Mouse (Mus musculus): ENCODE data around the gene Sar1a.

Sar1a gene

DNA sequence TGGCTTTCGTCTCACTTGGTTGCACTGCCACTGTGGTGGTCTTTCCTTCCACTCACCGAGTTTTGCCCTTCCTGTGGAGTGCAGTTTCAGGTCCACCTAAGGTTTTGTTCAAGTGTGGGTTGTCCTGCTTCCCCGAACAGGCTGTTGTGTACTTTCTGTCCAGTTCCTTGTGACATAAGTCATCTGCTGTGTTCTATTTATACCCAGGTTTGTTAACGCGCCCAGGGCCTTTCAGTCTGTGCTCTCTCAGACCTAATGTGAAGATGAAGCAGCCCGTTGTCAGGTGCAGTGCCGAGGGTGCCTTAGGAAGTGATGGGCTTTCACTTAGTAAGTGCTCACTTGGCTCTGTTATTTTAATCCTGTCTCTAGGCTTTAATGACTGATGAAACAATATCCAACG lies 9.3 kb downstream of the Sar1a start:
- DNase-seq, result no peak

DNA sequence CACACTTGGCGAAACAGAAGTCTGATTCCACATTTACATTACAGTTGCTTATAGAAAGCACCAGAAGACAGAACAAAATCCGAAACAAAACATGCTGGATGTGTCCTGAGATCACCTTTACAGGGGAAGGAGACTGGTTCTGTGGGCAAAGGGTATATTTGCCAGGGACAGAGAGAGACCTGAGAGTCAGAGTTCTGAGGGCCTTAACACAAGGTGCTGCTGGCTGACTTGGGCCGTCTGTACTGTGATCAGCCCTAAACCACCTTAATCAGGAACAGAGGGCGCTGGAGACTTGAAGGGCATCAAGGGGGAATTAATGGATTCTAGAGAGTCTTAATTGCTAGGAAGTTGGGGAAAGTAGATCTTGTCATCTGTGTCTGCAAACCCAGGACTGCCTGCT lies 13.5 kb downstream of the Sar1a start:
- DNase-seq, result no peak

DNA sequence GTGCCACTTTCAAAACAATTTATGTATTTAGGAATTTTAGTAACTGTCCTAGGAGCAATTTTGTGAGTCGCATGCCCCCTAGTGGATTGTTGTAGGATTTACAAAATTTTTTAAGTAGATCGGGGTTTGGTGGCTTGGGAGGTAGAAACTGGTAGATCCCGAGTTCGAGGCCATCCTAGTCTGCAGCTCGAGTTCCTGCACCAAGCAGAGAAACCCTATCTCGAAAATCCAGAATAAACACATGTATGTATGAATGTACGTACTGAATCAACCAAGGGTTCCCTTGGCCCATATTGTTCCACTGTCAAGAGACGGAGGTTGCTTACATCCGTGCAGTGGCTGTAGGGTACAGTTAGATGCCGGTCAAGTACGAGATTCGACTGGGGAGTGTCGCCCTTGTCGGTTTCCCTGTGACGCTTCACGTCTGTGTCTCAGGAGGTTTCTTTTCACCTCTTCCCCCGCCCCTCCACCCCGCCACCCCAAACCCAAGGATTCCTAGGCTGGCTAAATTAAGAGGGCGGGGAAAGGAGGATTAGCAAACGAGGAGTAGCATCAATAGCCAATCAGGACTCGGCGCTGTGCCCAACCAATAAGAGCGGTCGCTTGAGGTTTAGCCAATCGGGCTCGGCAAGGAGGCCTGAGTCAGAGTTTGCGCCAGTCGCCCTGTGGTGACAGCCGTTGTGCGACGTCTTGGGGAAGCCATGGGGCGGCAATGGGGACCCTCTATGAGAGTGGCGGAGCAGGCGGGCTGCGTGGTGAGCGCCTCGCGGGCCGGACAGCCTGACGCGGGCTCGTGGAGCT lies 15.0 kb downstream of the Sar1a start, which contains the start of gene Tysnd1:
Tysnd1 (plus strand) TSS at position 645 of the 801 bp plus-strand sequence.
- peak; percentile 94 for DNase-seq

DNA sequence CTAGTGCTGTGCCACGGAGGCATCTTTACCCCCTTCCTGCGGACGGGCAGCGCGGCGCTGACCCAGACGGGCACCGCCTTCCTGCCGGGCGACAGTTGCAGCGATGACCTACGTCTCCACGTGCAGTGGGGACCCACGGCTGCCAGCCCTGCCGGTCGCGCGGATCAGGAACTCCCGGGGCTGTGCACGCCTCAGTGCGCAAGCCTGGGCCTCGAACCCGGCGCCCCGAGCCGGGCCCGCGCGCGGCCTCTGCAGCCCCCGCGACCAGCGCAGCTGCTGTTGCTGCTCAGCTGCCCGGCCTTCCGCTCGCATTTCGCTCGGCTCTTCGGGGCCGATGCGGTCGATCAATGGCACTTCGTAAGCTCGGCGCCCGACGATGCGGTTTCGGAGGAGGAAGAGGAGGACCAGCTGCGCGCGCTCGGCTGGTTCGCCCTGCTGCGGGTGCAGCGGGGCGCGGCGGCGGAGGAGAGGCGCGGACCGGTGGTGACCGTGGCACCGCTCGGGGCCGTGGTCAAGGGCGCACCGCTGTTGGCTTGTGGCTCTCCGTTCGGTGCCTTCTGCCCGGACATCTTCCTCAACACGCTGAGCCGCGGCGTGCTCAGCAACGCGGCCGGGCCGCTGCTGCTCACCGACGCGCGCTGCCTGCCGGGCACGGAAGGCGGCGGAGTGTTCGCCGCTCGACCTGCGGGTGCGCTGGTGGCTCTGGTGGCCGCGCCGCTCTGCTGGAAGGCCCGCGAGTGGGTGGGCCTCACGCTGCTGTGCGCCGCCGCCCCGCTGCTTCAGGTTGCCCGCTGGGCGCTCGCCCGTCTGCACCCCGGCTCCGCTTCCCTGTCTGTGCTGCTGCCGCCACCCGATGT lies 15.8 kb downstream of the Sar1a start:
- DNase-seq, result peak; percentile 58

DNA sequence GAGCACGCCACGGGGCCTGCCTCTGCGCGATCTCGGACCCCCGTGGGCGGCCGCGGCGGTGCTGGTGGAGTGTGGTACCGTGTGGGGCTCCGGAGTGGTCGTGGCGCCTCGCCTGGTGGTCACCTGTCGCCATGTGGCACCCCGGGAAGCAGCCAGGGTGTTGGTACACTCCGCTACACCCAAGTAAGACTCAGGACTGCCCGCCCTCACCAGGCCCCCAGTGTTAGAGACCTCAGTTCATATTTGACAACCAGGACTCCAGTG lies 16.4 kb downstream of the Sar1a start:
- DNase-seq, result peak; percentile 46

DNA sequence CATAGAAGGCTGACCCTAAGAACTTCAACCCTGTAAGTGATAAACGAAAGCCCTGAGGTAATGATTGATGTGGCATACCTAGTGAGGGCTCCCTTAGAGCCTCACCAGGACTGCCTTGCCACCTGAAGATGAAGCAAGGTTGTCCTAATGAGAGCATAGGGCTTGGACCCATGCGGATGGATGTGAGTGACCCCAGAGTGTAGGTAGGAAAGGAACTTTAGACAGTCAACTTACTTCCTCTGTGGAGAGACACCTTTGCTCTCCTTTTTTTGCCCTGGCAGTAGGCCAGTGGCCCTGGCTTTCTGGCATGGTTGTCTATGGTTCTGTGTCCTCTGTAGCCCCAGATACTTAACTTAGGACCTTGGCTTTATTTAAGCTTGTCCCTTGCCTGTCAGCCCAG lies 16.9 kb downstream of the Sar1a start:
- DNase-seq, result no peak

DNA sequence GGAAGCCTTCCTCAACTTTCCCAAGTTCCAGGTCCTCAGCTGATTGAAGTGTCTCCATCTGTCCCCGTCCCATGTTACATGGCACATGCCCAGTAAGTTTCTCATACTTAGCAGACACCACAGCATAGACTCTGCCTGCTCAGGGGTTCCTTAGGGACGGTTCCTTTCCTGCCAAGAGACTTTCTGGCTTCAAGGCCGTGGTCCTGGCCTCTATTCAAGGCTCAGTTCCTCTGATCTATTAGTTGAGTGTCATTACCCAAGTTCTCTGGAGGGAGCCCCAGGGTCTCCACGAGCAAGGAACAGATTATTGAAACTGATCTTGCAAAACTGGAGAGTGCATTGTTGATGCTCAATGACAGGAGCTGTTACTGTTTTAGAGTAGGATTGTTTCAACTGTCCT lies 24.6 kb downstream of the Sar1a start:
- no peak for DNase-seq

DNA sequence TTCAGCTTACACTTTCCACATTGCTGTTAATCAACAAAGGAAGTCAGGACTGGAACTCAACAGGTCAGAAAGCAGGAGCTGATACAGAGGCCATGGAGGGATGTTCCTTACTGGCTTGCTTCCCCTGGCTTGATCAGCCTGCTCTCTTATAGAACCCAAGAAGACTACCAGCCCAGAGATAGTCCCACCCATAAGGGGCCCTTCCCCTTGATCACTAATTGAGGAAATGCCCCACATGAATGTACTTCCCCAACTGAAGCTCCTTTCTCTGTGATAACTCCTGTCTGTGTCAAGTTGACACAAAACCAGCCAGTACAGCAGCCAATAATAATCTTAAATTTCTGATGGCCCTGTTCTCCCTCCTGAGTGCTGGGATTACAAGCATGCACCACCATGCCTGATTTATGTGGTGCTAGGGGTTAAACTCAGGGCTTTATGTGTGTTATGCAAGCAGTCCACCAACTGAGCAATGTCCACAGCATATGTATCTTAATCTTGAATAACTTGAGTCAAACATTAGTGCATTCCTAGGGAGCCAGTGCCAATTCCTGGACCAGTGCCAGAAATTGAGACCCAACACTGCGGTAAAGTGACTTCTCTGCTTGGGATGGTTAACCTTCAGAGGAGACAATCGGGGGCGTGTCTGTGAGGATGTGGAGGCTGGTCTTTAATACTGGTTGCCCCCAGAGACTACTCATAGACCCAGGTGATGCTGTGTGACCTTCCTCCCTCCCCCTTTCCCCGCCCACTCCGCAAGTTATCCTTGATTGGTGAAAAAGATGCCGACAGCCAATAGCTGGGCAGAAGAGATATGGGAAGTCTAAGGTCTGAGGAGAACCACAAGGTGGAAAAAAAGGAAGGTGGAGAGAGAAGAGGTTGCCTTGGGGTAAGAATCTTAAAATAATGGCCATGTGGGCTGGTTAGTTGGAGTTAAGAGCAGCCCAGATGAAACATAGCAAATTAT lies 26.6 kb downstream of the Sar1a start:
- no peak for DNase-seq

DNA sequence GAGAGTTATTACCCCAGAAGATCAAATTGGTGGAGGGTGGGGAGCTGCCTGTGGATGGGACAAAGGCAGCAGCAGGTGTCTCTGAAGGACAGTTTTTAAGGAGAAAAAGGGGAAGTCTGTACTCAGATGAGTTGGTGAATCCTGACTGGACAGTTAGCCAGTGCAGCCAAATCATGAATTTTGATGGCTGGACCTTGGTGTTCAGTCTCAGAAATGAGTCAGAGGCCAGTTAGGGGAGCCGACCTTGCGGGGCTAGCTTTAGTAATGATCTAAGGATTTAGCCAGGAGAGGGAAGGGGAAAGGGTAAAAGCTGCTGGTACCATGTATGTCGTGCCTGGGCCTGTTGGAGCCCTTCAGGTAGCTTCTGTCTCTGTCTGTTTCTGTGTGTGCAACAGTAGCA lies 33.5 kb downstream of the Sar1a start:
- DNase-seq, result no peak

DNA sequence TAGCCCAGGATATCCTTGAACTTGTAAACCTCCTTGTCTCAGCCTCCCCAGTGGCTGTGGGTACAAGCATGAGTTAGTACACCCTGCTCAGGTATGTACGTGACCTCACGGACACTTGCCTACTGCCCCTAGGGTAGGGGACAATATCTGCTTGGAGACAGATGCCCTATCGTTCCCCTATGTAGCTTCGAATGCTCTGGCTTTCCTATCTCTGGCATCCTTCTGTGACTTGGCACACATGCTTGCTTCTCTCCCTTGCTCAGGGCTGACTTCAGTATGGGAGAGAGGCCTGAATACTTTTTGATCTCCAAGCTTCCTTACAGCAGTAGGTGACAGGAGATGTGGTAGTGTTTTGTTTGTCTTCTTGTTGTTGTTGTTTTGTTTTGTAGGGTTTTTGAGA lies 34.0 kb downstream of the Sar1a start:
- no peak for DNase-seq

DNA sequence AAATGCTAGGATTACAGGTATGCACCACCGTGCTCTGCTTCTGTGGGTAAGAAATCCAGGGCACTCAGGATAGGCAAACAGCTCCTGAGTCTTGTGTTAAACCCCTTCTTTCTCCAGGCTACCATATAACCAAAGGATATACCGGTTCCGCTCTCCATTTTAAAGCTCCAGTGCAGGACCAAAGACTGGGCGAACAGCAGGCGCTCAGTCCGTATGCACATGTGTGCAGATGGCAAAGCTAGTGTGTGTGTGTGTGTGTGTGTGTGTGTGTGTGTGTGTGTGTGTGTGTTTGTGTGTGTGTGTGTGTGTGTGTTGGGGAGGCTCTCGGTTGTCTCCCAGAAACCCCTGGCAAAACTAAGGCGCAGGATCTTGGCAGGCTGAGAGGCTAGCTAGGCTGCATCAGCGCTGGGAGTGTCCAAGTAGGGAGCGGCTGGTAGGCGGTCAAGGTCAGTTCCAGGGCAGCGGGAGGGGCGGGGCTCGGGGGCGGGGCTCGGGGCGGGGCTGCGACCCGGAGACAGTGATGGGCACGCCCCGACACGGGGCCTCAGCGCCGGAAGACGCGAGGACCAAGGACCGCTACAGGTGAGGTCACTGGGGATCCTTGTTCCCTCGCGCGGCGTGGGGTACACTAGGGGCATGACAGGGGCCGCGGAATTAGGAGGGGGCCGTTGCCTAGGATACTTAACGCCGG lies 34.8 kb downstream of the Sar1a start, which contains the start of gene Aifm2:
Aifm2 (plus strand) TSS at position 493 of the 691 bp plus-strand sequence.
- DNase-seq, result peak; percentile 27

DNA sequence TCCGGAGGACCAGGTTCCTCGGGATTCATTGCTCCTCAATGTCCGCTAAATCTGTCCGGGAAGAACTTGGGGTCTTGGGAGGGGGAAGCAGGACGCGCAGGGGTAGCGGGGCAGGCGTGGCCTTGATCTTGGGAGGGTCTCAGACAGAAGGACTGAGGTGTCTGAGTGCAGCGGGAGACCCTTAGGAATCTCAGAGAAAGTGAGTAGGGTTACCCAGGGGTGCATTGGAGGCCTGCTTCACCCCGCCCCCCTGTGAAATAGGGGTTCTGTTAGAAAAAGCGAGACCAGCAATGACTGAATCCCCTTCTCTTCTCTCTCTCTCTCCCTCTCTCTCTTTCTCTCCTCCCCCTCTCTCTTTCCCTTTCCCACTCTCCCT lies 35.4 kb downstream of the Sar1a start:
- DNase-seq, result no peak

DNA sequence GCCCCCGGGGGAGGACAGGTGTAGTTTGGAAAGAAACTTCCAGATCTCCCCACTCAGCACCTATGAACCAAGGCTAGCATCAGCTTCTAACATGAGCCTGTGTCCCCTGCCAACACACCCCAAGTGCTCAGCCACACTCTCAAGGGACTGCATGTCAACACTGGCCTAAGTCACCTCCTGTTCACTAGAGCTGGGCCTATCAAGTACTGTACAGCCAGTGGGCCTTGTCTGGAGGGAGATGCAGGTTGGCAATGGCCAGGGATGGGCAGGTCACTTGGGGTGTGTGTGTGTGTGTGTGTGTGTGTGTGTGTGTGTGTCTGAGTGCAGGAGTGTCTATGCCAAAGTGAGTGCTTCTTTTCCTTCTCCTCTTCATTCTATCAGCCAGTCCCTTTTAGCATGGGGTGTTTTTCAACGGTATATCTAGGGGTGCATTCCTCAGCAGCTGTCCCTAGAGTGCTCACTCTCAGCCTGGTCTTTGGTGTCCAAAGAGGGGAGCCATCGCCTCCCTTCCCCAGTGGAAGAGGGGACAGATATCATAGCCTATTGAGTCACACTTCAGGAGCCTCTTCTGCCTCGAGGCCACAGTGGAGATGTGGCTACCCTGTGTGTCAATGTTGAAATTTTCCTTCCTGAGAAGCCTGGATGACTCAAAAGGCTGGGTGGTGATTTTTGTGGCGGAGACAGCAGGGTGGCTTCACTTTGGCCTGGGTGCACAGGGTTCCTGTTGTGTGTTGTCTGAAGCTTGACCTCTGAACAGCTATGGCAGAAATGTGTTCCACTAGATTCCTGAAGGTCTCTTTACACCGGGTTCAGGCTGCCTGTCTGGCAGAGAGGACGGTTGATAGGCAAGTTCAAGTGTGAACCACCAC lies 36.1 kb downstream of the Sar1a start:
- DNase-seq, result no peak

DNA sequence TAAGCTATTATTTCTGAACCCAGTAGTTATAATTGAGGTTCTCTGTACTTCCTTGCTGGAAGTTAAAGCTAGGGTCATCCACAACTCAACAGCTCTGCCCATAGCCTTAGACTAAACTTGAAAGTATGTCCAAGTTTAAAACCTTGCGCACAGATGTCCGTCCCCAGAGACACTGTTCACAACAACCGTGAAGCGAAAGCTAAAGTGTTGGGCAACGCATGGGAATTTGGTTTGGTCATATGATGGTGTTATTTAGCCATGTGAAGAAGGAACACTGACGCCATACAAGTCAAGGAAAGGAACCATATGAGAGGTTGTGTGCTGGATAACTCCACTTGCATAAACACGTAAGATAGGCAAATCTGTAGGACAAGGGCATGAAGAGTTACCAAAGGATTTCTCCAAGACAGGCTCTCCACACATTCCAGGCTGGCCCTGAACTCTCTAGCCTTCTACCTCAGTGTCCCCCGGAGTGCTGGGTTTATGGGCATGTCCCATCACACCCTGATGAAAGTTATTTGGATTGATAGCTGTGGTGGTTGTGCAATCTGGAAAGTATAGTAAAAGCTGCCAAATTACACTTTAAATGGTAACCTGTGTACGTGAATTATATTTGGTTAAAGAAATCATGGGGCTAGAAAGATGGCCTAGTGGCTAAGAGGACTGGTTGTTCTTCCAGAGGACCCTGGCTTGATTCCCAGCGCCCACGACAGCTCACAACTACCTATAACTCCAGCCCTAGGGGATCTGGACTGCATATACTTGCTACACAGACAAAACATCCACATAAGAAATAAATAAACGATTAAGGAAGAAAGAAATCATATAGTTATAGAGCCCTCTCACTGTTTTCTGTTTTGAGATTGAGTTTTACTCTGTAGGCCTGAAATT lies 37.6 kb downstream of the Sar1a start:
- no peak for DNase-seq

DNA sequence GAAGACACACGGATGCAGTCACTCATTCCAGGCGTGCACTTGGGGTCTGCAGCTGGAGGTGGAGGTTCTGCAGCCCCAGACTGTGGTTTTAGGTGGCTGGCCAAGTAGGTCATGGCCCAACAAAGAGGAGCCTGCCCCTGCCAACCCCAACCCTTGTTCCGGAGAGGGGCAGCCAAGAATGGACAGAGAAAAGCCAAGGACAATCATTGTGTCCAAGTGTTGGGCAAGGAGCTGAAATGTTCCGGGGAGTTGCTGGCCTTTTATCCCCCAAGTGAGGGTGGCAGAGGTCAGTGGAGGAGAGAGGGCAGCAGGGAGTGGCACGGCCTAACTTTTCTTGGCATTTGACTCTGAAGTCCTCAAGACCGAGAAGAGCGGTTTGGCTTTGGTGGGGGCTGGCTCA lies 40.2 kb downstream of the Sar1a start:
- DNase-seq, result no peak

DNA sequence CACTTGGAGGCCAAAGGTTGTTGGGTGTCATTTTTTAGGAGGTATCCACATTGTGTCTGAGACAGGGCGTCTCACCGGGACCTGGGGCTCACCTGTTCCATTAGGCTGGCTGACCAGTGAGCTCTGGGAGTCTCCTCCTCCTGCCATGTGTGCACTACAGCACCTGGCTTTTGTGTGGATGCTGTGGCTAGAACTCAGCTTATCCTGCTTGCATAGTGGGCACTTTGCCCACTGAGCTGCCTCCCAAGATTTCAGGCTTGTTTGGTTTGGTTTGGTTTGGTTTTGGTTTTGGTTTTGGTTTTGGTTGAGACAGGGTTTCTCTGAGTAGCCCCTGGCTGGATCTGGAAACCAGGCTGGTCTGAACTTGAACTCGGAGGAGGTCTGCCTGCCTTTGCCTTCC lies 42.1 kb downstream of the Sar1a start:
- no peak for DNase-seq

DNA sequence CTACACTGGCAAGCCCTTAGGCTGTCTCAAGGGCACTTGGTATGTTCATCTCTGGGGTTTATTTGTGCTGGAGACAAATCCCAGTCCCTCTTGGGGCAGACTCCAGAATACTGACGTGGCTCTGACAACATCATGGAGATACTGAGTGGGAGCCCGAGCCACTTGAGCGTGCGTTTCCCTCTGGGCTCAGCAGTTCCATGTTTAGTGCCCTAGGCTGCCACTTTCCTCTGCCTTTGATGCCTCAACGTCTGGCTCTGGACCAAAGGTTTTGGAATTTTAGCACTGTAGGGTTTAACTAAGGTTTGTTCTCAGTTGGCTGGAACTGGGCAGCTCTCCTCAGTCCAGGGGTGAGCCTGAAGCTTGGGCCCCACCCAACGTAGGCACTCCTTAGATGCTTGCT lies 43.2 kb downstream of the Sar1a start:
- no peak for DNase-seq

DNA sequence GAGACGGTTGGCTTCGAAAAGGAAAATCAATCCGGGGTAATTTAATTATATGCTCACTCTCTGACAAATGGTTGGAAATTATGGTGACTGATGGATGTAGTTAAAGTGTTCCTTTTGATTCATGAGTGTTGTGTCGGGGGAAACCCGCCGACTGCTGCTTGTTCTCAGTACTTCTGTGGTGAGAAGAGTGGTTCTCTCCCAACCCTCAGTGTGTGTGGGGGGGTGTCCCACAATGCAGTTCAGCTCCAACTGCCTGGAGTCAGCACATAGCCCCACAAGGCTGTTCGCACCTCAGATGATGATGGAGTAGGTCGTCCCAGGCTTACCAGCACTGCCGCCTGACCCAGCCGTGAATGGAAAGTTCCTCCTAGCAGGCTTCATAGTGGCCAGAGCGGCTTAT lies 49.1 kb downstream of the Sar1a start:
- DNase-seq, result no peak

DNA sequence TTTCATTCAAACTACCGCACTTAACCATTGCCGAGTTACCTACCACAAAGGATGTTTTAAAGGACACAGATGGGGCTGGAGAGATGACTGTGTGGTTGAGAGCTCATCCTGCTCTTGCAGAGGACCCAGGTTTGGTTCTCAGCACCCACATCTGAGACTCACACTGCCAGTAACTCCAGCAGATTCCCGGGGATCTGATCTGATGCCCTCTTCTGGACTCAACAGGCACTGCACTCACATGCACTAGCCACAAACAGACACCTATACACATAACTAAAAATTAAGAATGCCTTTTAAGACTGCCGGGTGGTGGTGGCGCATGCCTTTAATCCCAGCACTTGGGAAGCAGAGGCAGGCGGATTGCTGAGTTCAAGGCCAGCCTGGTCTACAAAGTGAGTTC lies 50.1 kb downstream of the Sar1a start:
- DNase-seq, result no peak

DNA sequence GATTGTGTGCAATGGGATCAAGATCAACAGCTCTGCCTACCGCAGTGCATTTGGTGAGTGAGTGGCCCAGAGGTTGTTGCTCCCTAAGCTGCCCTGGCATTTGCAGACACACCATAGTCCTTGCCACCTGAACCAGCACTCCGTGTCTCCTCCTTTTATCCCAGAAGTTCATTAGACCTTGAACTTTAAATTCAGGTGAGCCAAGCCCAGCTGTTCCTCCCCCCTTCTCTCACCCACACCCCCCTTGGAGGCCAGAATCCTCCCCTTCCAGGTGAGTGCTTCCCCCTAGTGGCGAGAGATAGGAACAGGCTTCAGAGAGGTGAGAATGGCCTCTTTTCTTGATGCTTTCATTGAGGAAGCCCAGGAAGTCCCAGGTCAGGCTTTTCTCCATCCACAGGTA lies 54.3 kb downstream of the Sar1a start:
- DNase-seq, result peak; percentile 38

DNA sequence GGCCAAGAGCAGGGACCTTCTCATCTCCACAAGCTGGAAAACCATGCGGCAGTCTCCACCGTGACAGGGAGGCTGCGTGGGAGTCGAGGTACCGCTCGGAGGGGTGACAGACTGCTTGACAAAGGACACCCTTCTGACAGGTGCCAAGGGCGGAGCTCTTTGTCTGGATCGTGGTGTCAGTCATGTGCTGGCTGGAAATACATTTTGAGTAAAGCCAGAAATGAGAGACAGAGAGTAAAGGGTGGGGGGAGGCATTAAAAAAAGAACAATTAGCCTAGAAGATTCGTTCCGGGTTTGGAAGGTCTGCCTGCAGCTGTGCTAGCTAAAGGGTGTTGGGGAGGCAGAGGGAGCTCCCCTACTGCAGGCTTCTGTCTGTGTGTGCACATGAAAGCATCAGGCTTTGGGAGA lies 56.6 kb downstream of the Sar1a start:
- DNase-seq, result no peak

Data from thymus, postnatal 14 days (tissue).